Comparison of ENCODE assay signal across 12 mouse cellular contexts in the genomic region with DNA sequence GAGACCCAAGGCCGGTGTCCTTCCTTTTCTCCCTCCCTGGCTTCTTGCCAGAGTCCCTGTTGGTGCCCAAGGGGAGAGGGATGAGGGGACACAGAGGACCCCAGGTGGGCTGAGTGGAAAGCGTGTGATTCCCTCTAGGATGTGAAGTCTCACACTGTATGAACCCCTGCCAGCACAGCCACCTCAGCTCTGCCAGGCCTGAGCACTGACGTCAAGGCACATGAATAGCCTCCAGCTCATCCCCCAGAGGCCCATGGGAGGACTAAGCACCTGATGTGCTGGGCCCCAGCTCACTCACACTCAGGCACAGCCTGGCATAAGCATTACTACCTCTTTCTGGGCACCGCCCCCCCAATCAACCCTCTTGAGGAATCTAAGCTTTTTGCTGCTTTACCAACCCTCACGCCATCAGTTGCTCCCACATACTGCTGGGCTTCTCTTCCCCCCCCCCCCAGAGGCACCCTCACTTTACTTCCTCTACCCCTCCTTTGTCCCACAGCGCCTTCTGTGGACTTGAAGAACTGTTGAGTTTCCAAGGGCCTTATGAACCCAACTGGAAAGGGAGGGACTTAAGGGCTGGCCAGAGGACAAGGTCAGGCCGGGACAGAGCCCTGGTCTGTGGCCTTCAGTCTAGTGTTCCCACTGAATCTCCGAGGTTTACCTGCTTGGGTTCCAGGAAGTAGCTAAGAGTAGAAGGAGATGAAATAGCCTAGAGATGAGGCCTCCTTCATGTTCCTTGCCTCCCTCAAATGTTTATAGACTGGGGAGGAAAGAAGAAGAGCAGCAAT. TPM values are rescaled to one million over a fixed set of nuclear protein-coding genes. Genes with fewer than 3 reads are reported as not detected.
DNase-seq lines count a peak whose midpoint lies in the region; ATAC-seq and TF ChIP-seq lines count a peak whose summit lies in the region.
"Had no signal": no experiment of that assay in that cellular context is flagged by ENCODE, and none has a peak within 500 bp of the region (broad histone marks: within the 10 kb centered on the region; RNA-seq: fewer than 3 reads in every experiment).

No protein-coding gene starts in this region.

- H3K27me3 ChIP-seq in heart, embryonic 14.5 days (ENCODE audit: control insufficient read depth, insufficient read depth, low read length): no peaks in the 10 kb centered on the region
- H3K27me3 ChIP-seq: limb, embryonic 13.5 days; midbrain, embryonic 13.5 days had no signal

- no peak overlapping the region for H3K4me3 ChIP-seq in left cerebral cortex, adult 2 months
- H3K4me3 ChIP-seq in brown adipose tissue, adult 24 weeks (ENCODE audit: insufficient read depth, low read depth, low read length): no peak overlapping the region
- H3K4me3 ChIP-seq in heart, embryonic 14.5 days (ENCODE audit: control insufficient read depth in 1 of 2, insufficient read depth in 1 of 2, low read depth in 1 of 2, low read length in 2 of 2): no peak overlapping the region
- H3K4me3 ChIP-seq: limb, embryonic 13.5 days; midbrain, embryonic 13.5 days had no signal

- peak; percentile 72 for ATAC-seq in heart, embryonic 14.5 days (ENCODE audit: insufficient number of reproducible peaks, insufficient read depth, low FRiP score, low read depth)
- ATAC-seq: intestine, embryonic 16.5 days; midbrain, embryonic 13.5 days had no signal

- peak overlapping the region; percentile 13; the same call in 1 of the 2 replicates for H3K27ac ChIP-seq in left cerebral cortex, adult 2 months
- peak overlapping the region; percentile 96 for H3K27ac ChIP-seq in brown adipose tissue, adult 24 weeks (replicated peaks; ENCODE audit: low read depth, low read length)
- peak overlapping the region; percentile 66 to 80 for H3K27ac ChIP-seq in heart, embryonic 14.5 days (replicated peaks in 1 of 2; ENCODE audit: control insufficient read depth in 1 of 2, insufficient read depth in 1 of 2, low read depth in 2 of 2, low read length in 2 of 2)
- H3K27ac ChIP-seq: limb, embryonic 13.5 days; midbrain, embryonic 13.5 days had no signal

- no peak for TF ChIP-seq CTCF in left cerebral cortex, adult 2 months (IDR thresholded peaks at IDR 0.05)

- DNase-seq in left cerebral cortex, adult 2 months (ENCODE audit: extremely low spot score in 1 of 2, low spot score in 2 of 2): no peak
- DNase-seq in left cerebral cortex, adult 18-20 months (ENCODE audit: low spot score in 2 of 2): no peak
- DNase-seq in spleen, adult 18-20 months: peak; percentile 16 to 22
- no peak for DNase-seq in layer of hippocampus, postnatal 10 days (ENCODE audit: low spot score in 2 of 2)
- DNase-seq in right cerebral cortex, postnatal 4 days: no peak
- no peak for DNase-seq in layer of hippocampus, adult 9-11 months
- DNase-seq: right cerebral cortex, postnatal 14 days had no signal

- H3K4me1 ChIP-seq in brown adipose tissue, adult 24 weeks (ENCODE audit: control insufficient read depth, insufficient read depth, insufficient read length, low read length): peaks cover 20% of the 10 kb centered on the region
- peaks cover 37 to 47% of the 10 kb centered on the region in 2 experiments for H3K4me1 ChIP-seq in heart, embryonic 14.5 days (ENCODE audit: control insufficient read depth in 2 of 2, insufficient read depth in 2 of 2, low read length in 2 of 2)
- H3K4me1 ChIP-seq: limb, embryonic 13.5 days; midbrain, embryonic 13.5 days had no signal

- H3K4me2 ChIP-seq in heart, embryonic 14.5 days (ENCODE audit: low read length): no peak overlapping the region
- H3K4me2 ChIP-seq: limb, embryonic 13.5 days; midbrain, embryonic 13.5 days had no signal

- no peaks in the 10 kb centered on the region for H3K9me3 ChIP-seq in heart, embryonic 14.5 days (ENCODE audit: control insufficient read depth, low read length)
- H3K9me3 ChIP-seq: limb, embryonic 13.5 days; midbrain, embryonic 13.5 days had no signal

- H3K36me3 ChIP-seq in heart, embryonic 14.5 days (ENCODE audit: control insufficient read depth, insufficient read depth, low read length): peaks cover 35% of the 10 kb centered on the region
- H3K36me3 ChIP-seq: midbrain, embryonic 13.5 days had no signal

- intact Hi-C loops in left cerebral cortex, adult 2 months (cut with DNase I): no loop called here

- WGBS in heart, embryonic 14.5 days: 64% methylated on average over 8 of the region's 8 CpGs

- H3K9ac ChIP-seq in heart, embryonic 14.5 days (ENCODE audit: low read length): peak overlapping the region; percentile 49
- H3K9ac ChIP-seq: limb, embryonic 13.5 days; midbrain, embryonic 13.5 days had no signal

RNA-seq across cellular contexts. Expression of gene Srl, which starts 40.8 kb away (rescaled TPM):
- 1 to 10 TPM; 5.1 to 5.9 TPM for total RNA-seq in left cerebral cortex, adult 2 months (2021)
- total RNA-seq in left cerebral cortex, adult 18-20 months (2021): 1 to 10 TPM; 3.0 to 4.1 TPM
- polyA plus RNA-seq in brown adipose tissue, adult 24 weeks (2012; ENCODE audit: insufficient read depth, insufficient read length, missing spikeins): 17.3 and 26.8 TPM in 2 replicates
- polyA plus RNA-seq in heart, embryonic 14.5 days (2014; fragmentation: Nextera tagmentation; extraction: Ambion mirVana): 259 and 288 TPM in 2 replicates
- 10 to 100 TPM; 25.4 to 25.7 TPM for total RNA-seq in layer of hippocampus, postnatal 10 days (2021)

RNA-seq across cellular contexts. Expression of gene Tfap4, which starts 58.9 kb away (rescaled TPM):
- 1 to 10 TPM; 2.9 to 4.3 TPM for total RNA-seq in left cerebral cortex, adult 2 months (2021)
- total RNA-seq in left cerebral cortex, adult 18-20 months (2021): 1 to 10 TPM; 3.5 to 3.6 TPM
- polyA plus RNA-seq in brown adipose tissue, adult 24 weeks (2012; ENCODE audit: insufficient read depth, insufficient read length, missing spikeins): 3.2 and 3.3 TPM in 2 replicates
- 2.5 and 4.1 TPM in 2 replicates for polyA plus RNA-seq in heart, embryonic 14.5 days (2014; fragmentation: Nextera tagmentation; extraction: Ambion mirVana)
- 1 to 10 TPM; 4.2 to 4.3 TPM for total RNA-seq in layer of hippocampus, postnatal 10 days (2021)

Comparison
In these comparisons a context has a peak if more than half of its experiments do, and no peak if none do; other contexts are left out.
1. DNase-seq: peak in spleen, adult 18-20 months (2 of 2); none in left cerebral cortex, adult 2 months (0 of 2), left cerebral cortex, adult 18-20 months (0 of 2), layer of hippocampus, postnatal 10 days (0 of 2), right cerebral cortex, postnatal 4 days (single experiment) and layer of hippocampus, adult 9-11 months (single experiment).
2. H3K27ac ChIP-seq: peak in every context shown above with its lines; median percentile 96 in brown adipose tissue, adult 24 weeks; 73 in heart, embryonic 14.5 days; 13 in left cerebral cortex, adult 2 months.